Mouse (Mus musculus) right cerebral cortex, adult 2 months (tissue): ENCODE results near the gene Taf3.
A peak's percentile ranks its signal among the peaks of the same experiment; 100 is the strongest.

ENCODE experiments used
- DNase-seq, 2 experiments: peaks; one replicate each; pipeline ENCODE4 v3.0.0; 2021 to 2022; ENCODE audit warnings: low spot score in 2 of 2

The Taf3 gene

DNA sequence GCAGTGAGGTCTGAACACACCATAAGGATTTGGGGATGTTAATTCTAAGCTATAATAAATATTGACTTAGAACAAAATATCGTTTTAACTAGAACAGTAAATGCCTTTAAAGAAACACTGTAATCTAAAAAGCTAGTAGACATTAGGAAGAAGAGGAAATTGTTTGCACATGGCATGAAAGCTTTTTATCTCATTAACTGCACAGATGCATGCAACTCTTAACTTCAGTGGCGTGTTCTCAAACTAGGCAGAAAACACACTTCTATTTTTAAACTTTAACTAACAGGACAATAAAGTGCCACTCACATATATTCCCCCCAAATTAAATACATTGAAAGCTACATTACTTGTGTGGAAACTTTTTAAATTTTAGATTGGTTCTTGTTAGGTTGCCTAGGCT lies 91.8 kb downstream of the Taf3 start:
- DNase-seq, result no peak

DNA sequence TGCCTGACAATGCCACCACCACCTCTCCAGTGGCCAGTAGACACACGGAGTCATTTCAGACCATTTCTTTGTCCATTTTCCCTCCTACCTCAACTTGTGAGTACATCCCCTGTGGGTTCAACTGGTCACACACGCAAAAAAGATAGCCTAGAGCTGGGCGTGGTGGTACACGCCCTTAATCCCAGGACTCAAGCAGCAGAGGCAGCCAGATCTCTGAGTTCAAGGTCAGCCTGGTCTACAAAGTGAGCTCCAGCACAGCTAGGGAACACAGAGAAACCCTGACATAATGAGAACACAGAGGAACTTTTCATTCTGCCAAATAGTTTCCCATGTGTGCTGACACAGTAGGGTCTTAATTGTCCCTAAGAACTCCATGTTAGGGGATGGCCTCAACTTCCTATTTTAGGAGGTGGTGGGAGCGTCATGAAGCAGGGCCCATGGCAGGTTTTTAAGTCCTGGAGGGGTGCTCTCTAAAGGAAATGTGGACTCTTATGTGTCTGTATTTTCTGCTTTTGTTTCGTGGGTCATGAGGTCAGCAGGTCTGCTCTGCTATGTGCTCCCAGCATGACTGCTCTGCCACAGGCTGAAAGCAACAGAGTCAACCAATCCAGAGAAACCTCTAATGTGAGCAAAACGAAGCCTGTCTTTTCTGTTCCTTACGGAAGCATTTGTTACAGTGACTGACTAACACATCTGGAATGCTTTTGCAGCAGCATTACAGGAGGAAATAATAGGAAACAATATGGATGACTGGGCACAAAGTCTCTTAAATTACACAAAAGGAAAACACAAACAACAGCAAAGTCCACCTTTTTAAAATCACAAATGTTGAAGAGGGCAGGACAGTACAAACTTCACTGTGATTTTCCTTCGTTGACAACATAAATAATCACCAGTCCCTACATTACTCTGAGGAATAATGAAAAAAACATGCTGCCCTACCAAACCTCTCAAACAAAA lies 92.5 kb downstream of the Taf3 start:
- no peak for DNase-seq

DNA sequence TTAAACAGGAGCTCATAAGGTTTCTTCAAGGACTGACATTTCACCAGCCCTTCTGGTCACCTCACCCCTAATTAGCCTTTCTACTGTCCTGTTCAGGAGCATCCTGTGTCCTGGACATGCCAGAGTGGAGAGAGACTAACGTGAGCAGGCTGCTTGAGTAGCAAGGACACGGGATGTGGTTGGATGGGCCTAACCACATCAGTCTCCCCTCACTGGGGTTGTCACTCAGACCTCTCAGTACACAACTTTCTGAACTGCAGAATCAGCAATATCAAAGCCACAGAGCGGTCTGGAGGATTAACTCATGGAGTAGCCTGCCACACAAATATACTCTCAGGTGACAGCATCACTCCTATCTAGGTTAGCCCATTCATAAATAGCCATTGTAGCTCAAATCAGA lies 101.7 kb downstream of the Taf3 start:
- no peak for DNase-seq

DNA sequence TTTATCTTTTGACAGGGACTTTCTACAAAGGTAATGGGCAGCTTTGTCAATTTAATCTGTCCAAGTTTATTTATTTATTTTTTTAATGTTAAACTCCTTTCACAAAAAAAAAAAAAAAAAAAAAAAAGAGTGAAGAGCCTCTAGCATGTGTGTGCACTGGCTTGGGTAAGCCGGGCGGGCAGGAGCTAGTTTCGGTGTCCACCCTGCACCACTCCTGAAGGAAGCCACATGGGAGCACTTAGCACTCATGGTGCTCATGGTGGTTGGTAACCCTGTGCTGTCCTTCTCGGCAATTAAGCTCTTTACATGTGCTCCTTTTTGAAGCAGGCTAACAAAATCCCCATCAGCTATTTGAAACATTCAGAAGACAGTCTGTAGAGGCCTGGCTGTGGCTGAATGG lies 102.8 kb downstream of the Taf3 start:
- no peak for DNase-seq

DNA sequence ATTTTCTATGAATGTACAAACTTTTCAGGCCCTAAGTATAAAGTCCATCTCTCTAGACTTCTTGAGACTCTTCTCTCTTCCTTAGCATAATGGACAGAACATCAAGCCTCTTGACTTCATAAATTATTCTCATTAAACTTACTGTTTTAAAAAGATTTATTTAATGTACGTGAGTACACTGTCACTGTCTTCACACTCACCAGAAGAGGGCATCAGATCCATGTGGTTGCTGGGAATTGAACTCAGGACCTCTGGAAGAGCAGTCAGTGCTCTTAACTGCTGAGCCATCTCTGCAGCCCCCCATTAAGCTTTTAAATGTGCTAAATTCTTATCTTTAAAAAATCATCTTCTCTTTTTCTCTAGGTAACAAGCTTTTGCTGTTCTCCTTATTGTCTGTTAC lies 105.4 kb downstream of the Taf3 start:
- DNase-seq, result no peak

DNA sequence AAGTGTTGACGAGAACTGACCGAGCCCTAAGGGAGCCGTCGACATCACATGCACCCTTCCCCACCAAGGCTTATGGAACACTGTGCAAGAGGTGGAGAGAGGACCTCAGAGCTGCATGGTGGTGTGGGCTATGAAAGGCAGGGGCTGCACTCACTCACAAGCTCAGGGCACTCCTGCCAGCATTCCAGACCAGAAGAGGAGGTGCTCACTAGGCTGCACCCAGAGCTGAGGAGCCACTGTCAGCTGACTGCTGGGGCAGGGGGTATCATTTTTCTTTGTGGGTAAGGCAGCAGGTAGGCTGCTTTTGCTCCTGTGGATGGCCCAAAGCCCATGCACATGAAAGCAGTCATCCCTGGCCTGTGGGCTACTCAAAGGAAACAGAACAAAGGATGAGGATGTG lies 109.1 kb downstream of the Taf3 start:
- no peak for DNase-seq

DNA sequence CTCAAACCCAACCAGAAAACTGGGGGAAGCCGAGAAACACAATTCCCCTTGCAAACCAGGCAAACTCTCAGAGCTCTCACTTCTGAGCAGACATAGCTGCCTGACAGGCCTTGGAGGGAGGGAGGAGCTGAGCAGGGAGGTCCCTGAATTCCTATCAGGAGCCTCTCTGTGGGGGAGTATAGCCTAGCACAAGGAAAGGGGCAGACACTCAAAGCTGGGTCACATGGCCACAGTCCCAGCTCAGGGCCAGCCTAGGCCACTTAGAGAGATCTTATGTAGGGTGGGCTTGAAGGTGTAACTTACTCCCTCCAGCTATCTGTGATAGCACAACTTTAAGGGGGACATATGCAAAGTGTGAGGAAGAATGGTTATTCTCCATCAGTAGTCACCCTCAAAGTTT lies 112.4 kb downstream of the Taf3 start:
- DNase-seq, result no peak

DNA sequence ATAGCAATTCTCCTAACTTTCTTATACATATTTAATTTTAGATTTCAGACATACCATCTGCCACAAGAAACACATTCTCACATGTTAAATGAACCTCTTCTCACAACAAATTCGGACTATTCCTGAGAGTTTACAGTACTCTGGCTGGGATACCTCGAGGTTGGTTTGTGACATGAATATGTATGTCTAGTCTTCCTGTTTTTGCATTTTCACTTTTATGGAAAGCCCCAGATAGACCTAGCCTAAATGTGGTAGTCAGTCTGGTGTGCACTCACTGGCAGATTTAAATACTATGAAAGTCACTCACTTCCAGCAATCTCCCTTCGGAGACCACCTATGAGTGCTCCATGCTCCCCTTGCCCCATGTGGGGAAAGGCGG lies 121.5 kb downstream of the Taf3 start:
- DNase-seq, result no peak

DNA sequence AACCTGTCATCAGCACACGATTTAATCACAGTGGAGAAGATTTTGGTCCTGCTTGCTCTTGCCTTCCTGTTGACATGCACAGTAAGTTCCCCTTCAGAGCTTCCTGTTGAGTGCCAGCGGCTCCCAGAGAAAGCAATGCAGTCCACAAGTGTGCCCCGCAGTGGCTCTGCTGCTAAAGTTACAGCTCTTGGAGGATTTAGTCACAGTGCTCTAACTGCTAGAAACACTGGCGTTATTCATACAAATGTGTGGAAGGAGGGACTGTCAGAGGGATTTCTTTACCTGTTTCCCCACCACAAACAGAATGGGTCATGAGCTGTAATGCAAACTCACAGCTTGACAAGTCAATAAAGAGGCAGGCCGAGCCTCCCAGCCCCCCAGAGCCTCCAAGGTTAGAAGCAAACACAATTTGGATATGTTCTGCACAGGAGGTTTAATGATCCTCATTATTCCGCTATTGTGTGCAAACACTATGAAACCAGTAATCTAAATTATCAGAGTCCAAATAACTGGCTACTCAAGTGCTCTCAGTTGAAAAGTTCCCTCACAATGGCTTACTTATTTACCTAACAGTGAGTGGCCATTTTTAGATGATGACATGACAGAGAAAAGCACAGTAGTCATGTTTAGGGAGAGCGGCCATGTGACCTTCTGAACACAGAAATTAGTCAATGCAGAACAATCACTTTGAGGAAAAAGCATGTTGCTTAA lies 122.0 kb downstream of the Taf3 start:
- no peak for DNase-seq

DNA sequence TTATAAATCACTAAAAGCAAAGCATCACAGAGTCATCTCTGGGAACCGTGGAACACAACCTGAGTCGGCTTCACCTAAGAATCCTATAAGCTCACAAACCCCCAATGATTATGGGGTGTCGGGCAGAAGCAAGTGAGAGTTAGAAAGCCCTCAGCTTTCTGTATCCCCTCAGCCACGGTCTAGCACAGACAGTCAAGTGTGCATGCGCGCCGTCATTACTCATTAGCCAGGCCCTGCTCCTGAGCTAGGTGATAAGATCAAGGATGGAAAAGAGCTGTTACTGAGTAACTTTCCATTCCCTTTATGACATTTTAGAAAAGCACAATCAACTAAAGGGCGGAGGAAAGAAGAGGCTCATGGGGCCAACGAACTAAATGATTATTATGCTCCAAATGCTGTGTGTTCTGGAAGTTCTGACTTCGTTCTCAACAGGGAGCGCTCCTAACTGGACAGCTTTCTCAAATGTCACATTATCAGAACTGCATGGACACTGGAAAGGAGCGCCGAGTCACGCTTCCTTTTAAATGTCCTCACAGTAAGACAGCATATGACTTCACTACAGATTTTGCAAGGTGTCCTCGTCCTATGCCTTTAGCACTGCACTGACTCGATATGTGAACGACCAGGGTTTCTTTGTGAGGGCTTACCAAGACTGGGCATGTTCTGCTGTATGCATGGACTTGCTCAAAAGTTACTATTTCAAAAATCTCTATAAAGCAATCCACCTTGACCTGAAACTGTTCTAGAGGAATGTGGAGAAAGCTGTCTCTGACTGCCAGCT lies 129.5 kb downstream of the Taf3 start:
- DNase-seq, result no peak

DNA sequence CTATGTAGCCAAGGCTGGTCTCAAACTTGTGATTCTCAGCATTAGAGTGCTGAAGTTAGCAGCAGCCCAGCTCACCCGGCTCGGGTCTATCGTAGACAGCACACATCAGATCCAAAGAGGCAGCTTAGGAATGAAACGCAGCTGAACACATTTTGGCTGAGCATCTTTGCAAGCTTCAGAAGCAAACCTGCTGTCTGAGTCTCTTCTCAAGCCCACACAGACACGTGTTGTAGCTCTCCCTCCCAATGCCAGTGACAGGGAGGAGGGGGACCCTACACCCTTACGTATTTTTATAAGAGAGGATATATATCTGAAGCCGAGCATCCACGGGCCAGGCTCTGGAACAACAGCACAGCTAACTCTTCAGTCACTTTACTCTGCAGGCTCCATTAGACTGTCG lies 130.8 kb downstream of the Taf3 start:
- DNase-seq, result peak; percentile 3 to 14

DNA sequence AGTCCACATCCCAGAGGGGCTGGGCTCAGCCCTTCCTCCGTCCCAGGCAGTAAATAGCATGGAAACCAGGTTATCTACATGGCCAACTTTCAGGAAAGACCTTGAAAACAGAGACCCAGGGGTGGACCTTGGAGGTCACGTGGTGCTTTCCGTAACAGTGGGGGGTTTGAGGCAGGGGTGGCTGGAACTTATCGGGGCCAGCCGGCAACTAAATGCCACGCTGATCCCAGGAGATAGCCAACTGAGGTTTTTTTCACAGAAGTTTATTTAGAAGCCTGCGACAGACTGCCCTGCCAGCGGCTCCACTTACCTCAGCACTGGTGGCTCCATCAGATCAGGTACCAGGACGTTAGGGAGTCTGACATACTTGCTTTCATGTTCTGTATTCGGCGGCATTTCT lies 142.4 kb downstream of the Taf3 start:
- DNase-seq, result no peak

DNA sequence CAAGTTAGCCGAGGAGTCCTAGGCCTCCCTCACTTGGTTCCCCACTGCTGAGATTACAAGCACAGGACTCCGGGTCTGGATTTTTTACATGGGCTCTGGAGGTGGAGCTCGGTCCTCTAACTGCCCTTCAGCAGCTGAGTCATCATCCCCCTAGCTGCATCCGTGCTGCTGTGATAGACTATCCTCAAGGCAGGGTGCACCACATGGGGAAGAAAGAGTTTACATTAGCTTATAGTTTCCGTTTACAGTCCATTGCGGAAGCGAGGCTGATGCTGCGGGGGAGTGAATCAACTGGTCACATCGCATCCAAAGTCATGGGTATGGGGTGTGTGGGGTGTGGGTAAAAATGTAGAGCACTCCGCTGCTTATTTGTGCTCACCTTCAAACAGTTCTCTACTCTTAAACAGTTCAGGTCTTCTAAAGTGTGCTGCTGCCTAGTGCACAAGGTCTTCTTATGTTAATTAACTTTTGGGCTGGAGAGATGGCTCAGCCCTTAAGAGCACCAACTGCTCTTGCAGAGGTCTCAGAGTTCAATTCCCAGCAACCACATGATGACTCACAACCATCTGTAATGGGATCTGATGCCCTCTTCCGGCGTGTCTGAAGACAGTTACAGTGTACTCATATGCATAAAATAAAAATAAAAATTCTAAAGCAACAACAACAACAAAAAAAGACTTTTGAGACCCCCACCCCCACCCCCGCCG lies 144.4 kb downstream of the Taf3 start:
- no peak for DNase-seq

DNA sequence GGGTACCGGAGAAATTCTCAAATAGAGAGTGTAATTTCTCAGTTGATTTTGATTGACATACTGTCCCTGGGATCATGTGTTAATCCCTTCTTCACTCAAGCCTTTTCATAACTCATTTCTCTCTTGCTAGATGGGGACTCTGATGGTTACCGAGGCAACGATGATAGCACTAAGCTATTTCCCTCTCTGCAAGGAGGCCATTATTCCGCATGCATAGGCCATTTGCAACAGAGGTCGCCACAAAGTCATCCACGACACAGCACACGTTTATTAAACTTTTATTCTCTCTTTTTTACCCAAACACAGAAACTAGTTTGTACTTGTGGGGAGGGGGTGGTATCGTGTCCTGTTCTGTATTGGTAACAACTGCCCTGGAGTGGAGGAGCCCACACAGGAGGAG lies 150.6 kb downstream of the Taf3 start:
- no peak for DNase-seq

DNA sequence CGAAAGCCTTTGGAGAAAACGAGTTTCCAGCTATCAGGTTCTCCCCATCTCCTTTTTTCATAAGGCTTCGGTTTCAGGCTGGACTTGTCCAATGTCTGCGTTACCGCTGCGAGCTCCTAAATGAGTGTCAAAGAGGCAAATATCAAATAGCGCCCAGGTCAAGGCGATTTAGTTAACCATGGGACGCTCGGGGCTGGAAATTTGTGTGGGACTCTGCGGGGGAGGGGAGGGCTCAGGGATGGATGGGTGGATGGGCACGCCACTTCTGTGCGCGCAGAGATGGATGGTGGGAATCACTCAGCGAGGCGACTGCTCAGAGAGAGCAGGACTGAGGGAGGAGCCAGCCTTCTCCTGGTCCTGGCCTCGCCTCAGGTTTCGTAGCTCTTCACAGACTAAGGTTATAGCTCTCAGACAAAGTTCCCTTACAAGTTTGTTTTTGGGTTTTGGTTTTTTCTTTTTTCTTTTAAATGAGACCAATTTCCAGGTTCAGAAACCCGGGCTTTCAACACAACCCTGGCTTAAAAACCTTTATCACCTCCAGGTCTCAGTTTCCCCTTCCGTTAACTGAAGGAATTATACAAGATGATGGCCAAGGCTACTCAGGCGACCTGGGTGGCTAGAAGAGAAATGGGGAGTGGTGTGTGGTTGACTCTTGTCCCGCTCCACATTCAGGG lies 152.2 kb downstream of the Taf3 start:
- no peak for DNase-seq

DNA sequence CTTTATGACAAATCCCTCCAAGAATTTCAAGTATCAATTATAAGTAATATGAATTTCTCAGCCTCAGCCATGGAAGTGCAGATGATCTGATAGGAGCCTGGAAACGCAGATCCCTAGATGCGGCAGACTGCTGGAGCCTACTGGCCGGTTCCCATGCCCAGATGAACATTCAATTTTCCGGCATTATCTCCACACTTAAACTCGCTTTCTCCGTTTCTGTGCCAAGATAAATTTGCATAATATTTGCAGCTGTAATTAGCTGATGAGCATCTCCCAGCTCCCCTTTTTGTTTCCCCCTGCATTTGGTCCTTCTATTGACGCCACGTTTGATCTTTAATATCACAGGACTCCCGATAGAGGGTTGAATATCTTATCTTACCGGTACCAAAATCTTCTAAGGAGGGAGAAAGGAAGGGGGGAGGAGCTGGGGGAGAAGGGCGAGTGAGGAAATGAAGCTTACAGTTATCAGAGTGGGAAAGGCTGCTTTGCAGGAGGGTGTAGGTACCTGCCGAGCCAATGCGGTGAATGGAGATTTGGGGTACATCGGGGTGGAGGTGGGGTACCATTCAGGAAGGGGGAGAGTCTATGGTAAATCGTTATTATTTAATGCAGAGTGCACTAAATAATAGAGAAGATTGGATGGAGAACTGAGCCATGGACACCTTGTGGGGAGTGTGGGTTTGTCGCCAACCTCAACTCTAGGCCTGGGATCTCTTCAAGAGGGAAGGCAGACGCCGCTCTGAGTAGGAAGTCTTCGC lies 153.4 kb downstream of the Taf3 start:
- DNase-seq, result no peak

DNA sequence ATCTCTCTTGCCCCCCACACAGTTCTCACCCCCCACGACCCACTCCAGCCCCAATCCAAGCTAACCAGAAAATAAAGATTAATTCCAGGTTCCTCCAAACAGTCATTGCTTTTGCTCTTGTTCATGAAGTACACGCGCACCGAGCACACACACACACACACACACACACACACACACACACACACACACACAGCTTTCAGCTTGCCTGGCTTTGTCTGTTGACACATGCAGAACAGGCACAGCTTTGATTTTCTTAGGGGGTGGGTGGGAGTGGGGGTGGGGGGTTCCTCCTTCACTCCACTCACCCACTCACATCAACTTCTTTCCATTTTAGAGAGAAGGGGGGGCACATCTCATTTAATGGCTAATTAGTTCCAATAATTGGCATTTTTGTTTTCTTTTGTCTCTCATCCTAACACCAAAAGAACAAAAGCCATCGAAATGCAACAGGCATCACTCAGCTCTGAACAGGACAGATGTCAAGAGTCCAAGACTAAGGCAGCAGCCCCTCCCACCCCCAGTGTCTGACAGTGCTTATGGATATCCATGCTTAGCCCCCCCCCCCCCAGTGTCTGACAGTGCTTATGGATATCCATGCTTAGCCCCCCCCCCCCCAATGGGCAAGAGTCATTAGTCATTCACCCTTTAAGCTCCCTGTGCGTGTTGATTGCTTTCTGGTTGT lies 155.0 kb downstream of the Taf3 start:
- DNase-seq, result no peak

DNA sequence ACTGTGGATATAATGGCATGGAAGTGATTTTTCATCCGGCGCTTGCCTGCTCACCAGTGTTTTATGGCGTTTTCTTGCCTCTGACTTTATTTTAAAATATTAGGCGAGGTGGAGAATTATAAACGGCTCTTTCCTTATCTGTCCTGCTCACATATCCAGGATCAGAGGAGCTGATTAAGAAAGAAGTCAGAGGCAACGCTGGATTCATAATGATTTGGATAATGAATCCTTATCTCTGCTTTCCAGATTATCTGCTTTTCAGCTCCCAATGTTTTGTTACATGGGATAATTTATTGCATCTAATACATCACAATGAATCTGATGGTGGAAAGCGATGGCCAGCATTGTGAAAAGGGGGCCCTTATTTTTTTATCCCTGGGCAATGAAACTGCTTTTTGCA lies 155.9 kb downstream of the Taf3 start:
- DNase-seq, result no peak

DNA sequence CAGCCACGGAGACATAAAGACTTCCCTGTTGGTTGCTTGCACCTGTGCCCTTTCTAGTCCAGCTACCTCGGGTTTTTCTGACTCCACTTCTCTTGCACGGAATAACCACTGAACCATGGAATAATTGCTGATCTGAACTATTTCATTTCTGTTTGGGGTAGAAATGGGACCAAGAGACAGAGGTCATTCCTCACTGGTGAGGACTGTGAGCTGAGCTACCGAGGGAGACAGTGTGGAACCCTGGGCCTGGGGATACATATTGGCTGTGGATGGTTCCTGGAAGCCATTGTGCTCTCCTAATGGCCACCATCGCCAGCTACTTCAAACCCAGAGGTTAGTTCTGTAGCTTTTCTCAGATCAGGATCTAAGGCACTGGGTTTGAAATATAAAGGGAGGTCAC lies 157.5 kb downstream of the Taf3 start:
- no peak for DNase-seq

DNA sequence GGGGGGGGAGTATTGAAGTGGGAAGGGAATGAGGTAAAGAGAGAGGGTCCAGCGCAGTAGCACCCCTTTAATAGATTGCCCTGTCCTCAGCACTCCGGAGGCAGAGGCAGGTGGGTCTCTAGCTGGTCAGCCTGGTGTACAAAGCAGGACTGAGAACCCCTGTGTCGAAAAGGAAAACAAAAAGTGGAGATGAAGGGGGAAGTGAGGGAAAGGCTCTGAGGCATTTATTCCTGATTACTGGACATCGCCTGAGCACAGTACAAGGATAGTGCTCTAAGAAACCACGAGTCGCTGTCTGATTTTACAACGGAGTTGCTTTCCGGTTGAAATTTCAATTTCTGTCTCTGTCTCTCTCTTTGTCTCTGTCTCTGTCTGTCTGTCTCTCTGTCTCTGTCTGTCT lies 158.1 kb downstream of the Taf3 start:
- no peak for DNase-seq
